Mouse (Mus musculus): ENCODE measurements around the gene Gm10277. TPM values are rescaled to one million over a fixed set of nuclear protein-coding genes. Genes with fewer than 3 reads are reported as not detected.
"Not testable (repeated sequence)": the region's sequence is repeated elsewhere in the genome, so short reads cannot be mapped to it uniquely, and the experiment has no call there.

The Gm10277 gene
- total and polyA plus RNA-seq, 2 experiments, result not detected

DNA sequence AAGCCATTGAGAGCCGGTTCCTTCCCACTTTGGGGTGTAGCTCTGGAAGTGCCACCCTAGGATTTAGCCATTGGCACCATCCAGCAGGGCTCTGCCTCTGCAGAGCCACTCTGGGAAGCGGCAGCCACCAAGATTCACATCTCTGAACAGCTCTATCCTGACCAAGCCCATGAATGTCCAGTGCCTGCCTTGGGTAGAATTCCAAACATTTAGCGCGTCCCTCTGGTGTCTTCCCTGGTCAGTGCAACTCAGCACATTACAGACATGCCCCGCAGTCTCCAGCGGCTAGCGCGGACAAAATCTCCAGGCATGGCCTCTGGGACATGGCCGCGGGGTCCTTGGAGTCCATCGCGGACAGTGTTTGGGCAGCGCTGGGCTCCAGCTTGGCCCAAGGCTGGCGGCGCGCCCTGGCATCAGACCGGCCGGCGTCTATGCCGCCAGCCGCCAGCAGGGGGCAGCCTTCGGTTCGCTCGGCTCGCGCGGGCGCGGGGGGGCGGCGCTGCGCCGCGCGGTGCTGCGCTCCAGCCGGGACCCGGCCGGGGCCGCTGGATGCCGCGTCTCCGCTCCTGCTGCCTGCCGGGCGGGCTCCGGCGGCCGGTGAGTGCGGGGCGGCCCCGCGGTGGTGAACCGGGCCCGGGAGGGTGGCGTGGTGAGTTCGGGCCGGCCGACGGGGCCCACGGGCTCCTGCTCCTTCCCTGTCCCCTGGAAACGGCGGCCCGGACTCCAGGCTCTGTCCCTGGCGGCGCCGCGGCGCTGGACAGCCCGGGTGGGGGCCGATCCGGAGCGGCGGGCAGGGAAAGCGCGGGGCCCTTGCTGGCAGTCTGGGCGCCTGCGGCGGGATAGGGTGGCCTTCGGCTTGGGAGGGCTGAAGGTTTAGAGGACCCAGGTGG is 24.5 kb downstream of the Gm10277 start, which contains the start of gene Myo18a:
Gene Myo18a, plus strand, starts transcription at position 464 of the 890 bp plus-strand sequence.
- Histone ChIP-seq H3K27me3 (ENCODE audit: control insufficient read depth, insufficient read depth, low read length) (no peaks in the 10 kb centered on the region), H3K9ac (ENCODE audit: low read depth, low read length) (peak within 1 kb of the TSS; percentile 99), H3K79me2 (ENCODE audit: control insufficient read depth, insufficient read depth, low read length) (peaks cover 17% of the 10 kb centered on the region), H3K4me3 (ENCODE audit: insufficient read depth, low read depth, low read length) (peak within 1 kb of the TSS; percentile 74), H3K27ac (replicated peaks; ENCODE audit: insufficient read depth, low read depth, low read length) (peak within 1 kb of the TSS; percentile 95), H3K4me1 (ENCODE audit: control insufficient read depth, insufficient read depth, low read length) (peaks cover 18% of the 10 kb centered on the region), H3K36me3 (ENCODE audit: control insufficient read depth, insufficient read depth, low read length) (no peaks in the 10 kb centered on the region)
- no peak for DNase-seq (ENCODE audit: extremely low read depth, low read depth, low spot score)
- 2% methylated on average over 74 of the region's 79 CpGs for WGBS
- TF ChIP-seq CTCF (IDR thresholded peaks at IDR 0.05; ENCODE audit: low read depth, low read length) (peak; percentile 80), POLR2A (IDR thresholded peaks at IDR 0.05; ENCODE audit: extremely low read depth, insufficient read depth, low read length) (0 out of 2 replicates have a peak, but pooled peaks have one; percentile 29)

DNA sequence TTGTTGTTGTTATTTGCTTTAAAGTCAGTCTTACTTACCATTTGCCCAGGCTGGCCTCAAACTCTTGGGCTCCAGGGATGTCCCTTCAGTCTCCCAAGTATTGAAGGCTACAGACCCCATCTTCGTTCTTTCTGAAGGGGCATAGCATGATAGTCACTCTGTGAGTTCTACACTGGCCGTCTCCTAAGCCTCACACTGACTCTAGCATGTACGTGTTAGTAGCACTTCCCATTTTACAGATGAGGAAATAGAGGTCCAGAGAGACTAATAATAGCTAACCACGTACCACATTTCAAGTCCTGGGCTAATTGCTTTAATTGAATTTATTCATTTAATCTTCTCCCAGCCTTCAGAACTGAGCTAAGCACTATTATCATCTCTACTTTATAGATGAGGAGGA is 27.5 kb downstream of the Gm10277 start:
- Histone ChIP-seq H3K79me2 (ENCODE audit: control insufficient read depth, insufficient read depth, low read length) (peaks cover 7% of the 10 kb centered on the region), H3K27ac (replicated peaks; ENCODE audit: insufficient read depth, low read depth, low read length) (no peak overlapping the region), H3K4me1 (ENCODE audit: control insufficient read depth, insufficient read depth, low read length) (peaks cover 11% of the 10 kb centered on the region), H3K9ac (ENCODE audit: low read depth, low read length) (no peak overlapping the region), H3K27me3 (ENCODE audit: control insufficient read depth, insufficient read depth, low read length) (no peaks in the 10 kb centered on the region), H3K36me3 (ENCODE audit: control insufficient read depth, insufficient read depth, low read length) (no peaks in the 10 kb centered on the region), H3K4me3 (ENCODE audit: insufficient read depth, low read depth, low read length) (no peak overlapping the region)
- no peak for DNase-seq (ENCODE audit: extremely low read depth, low read depth, low spot score)
- 89% methylated on average over 4 of the region's 4 CpGs for WGBS
- TF ChIP-seq POLR2A (IDR thresholded peaks at IDR 0.05; ENCODE audit: extremely low read depth, insufficient read depth, low read length), result no peak
- TF ChIP-seq CTCF (IDR thresholded peaks at IDR 0.05; ENCODE audit: low read depth, low read length), result no peak

DNA sequence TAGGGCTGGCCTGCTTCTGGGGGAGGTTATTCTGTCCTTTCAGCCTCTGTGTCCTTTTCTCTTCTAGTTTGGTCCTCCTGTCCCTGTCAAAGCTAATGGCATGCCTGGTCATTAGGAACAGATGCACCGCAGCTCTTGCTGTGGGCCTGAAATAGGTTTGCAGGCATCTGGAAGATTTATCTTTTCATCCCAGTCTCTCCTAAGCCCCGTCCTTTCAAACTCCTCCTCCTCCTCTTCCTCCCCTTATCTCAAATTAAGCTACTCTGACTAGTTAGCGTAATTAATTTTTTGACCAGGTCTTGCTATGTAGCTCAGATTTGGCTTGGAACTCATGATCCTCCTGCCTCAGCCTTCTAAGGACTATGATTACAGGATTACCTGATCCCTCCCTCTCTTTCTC is 34.1 kb downstream of the Gm10277 start:
- TF ChIP-seq POLR2A (IDR thresholded peaks at IDR 0.05; ENCODE audit: extremely low read depth, insufficient read depth, low read length) (no peak), CTCF (IDR thresholded peaks at IDR 0.05; ENCODE audit: low read depth, low read length) (no peak)
- Histone ChIP-seq H3K79me2 (ENCODE audit: control insufficient read depth, insufficient read depth, low read length) (no peaks in the 10 kb centered on the region), H3K4me1 (ENCODE audit: control insufficient read depth, insufficient read depth, low read length) (no peaks in the 10 kb centered on the region), H3K9ac (ENCODE audit: low read depth, low read length) (no peak overlapping the region), H3K27me3 (ENCODE audit: control insufficient read depth, insufficient read depth, low read length) (no peaks in the 10 kb centered on the region), H3K4me3 (ENCODE audit: insufficient read depth, low read depth, low read length) (no peak overlapping the region), H3K36me3 (ENCODE audit: control insufficient read depth, insufficient read depth, low read length) (no peaks in the 10 kb centered on the region), H3K27ac (replicated peaks; ENCODE audit: insufficient read depth, low read depth, low read length) (no peak overlapping the region)
- DNase-seq (ENCODE audit: extremely low read depth, low read depth, low spot score), result no peak
- 95% methylated on average over 3 of the region's 3 CpGs for WGBS

DNA sequence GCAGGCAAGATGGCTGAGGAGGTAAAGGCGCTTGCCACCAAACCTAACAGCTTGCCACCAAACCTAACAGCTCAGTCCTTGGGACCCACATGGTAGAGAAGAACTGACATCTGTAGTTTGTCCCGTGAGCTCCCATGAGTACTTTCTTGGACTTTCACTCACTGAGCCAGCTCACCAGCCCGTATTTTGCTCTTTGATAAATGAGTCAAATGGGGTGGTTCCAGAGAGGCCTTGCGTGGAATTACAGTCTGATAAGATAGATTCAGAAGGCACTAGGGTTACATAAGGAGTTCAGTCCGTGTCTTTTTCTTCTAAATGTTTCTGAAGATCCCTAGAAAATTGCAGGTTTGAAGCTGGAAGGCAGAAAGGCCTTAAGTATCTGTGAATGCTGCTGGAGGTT is 35.0 kb downstream of the Gm10277 start:
- 84% methylated on average over 5 of the region's 5 CpGs for WGBS
- no peak overlapping the region for H3K4me3 ChIP-seq (ENCODE audit: insufficient read depth, low read depth, low read length)
- no peak overlapping the region for H3K9ac ChIP-seq (ENCODE audit: low read depth, low read length)
- TF ChIP-seq POLR2A (IDR thresholded peaks at IDR 0.05; ENCODE audit: extremely low read depth, insufficient read depth, low read length) (no peak), CTCF (IDR thresholded peaks at IDR 0.05; ENCODE audit: low read depth, low read length) (no peak)
- no peaks in the 10 kb centered on the region for H3K27me3 ChIP-seq (ENCODE audit: control insufficient read depth, insufficient read depth, low read length)
- no peak overlapping the region for H3K27ac ChIP-seq (replicated peaks; ENCODE audit: insufficient read depth, low read depth, low read length)
- H3K36me3 ChIP-seq (ENCODE audit: control insufficient read depth, insufficient read depth, low read length), result no peaks in the 10 kb centered on the region
- H3K79me2 ChIP-seq (ENCODE audit: control insufficient read depth, insufficient read depth, low read length), result no peaks in the 10 kb centered on the region
- no peak for DNase-seq (ENCODE audit: extremely low read depth, low read depth, low spot score)
- H3K4me1 ChIP-seq (ENCODE audit: control insufficient read depth, insufficient read depth, low read length), result no peaks in the 10 kb centered on the region

DNA sequence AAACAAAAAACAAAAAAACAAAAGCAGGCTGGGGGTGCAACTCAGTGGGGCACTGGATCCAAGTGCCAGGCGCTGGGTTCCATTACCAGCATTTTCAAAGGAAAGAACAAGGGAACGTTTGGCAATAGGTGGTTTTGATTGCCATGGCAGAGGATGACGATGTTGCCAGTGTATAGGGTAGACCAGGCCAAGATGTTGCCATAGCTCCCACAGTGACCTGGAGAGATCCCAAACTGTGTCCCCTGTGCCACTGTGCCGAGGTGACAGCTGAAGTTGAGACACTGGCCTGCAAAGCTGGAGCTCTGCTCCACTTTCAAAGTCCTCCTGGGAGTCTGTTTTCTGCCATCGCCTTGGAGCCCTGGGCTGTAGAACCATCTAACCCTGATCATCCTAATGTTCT is 38.6 kb downstream of the Gm10277 start:
- Histone ChIP-seq H3K36me3 (ENCODE audit: control insufficient read depth, insufficient read depth, low read length) (no peaks in the 10 kb centered on the region), H3K27ac (replicated peaks; ENCODE audit: insufficient read depth, low read depth, low read length) (no peak overlapping the region), H3K4me1 (ENCODE audit: control insufficient read depth, insufficient read depth, low read length) (no peaks in the 10 kb centered on the region), H3K79me2 (ENCODE audit: control insufficient read depth, insufficient read depth, low read length) (no peaks in the 10 kb centered on the region), H3K4me3 (ENCODE audit: insufficient read depth, low read depth, low read length) (no peak overlapping the region), H3K27me3 (ENCODE audit: control insufficient read depth, insufficient read depth, low read length) (no peaks in the 10 kb centered on the region), H3K9ac (ENCODE audit: low read depth, low read length) (no peak overlapping the region)
- TF ChIP-seq CTCF (IDR thresholded peaks at IDR 0.05; ENCODE audit: low read depth, low read length) (no peak), POLR2A (IDR thresholded peaks at IDR 0.05; ENCODE audit: extremely low read depth, insufficient read depth, low read length) (no peak)
- WGBS, result 89% methylated on average over 5 of the region's 5 CpGs
- no peak for DNase-seq (ENCODE audit: extremely low read depth, low read depth, low spot score)

DNA sequence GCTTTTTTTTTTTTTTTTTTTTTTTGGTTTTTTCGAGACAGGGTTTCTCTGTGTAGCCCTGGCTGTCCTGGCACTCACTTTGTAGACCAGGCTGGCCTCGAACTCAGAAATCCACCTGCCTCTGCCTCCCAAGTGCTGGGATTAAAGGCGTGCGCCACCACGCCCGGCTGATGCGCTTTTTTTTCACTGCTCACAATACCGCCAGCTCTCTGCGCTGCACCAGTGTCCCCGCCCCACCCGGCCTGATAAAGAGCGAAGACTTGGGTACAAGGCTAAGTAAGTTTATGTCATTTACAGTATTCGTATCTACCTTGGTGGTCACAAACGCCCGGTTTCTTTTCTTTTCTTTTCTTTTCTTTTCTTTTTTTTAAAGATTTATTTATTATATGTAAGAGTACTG is 40.4 kb downstream of the Gm10277 start:
- H3K27me3 ChIP-seq (ENCODE audit: control insufficient read depth, insufficient read depth, low read length); DNase-seq (ENCODE audit: extremely low read depth, low read depth, low spot score); H3K27ac ChIP-seq (replicated peaks; ENCODE audit: insufficient read depth, low read depth, low read length); H3K79me2 ChIP-seq (ENCODE audit: control insufficient read depth, insufficient read depth, low read length); H3K9ac ChIP-seq (ENCODE audit: low read depth, low read length); H3K4me3 ChIP-seq (ENCODE audit: insufficient read depth, low read depth, low read length); H3K4me1 ChIP-seq (ENCODE audit: control insufficient read depth, insufficient read depth, low read length); H3K36me3 ChIP-seq (ENCODE audit: control insufficient read depth, insufficient read depth, low read length): not testable (repeated sequence)
- WGBS, result 97% methylated on average over 14 of the region's 15 CpGs
